Mouse (Mus musculus): ENCODE results near the gene Zkscan16. TPM values are rescaled to one million over a fixed set of nuclear protein-coding genes. Genes with fewer than 3 reads are reported as not detected.

The Zkscan16 gene
- polyA plus RNA-seq, 1 experiment from 2014 or later: 0.11 TPM

GRCm38 (mm10) chr4:59003806-59004200 lies 60.4 kb downstream of the Zkscan16 start:
- H3K4me1 ChIP-seq (replicated peaks; ENCODE audit: control insufficient read depth, insufficient read depth): peaks cover 2% of the 10 kb centered on the region; the same call in 1 of the 2 replicates
- peak overlapping the region; percentile 89; the same call in 1 of the 2 replicates for H3K9ac ChIP-seq (ENCODE audit: low read length)
- no peaks in the 10 kb centered on the region for H3K27me3 ChIP-seq (ENCODE audit: control insufficient read depth, insufficient read depth, low read length)
- no peaks in the 10 kb centered on the region for H3K36me3 ChIP-seq (ENCODE audit: control insufficient read depth, insufficient read depth, low read length)
- H3K4me2 ChIP-seq (replicated peaks; ENCODE audit: low read depth): peak overlapping the region; percentile 93
- no peak overlapping the region for H3K27ac ChIP-seq (replicated peaks)
- H3K9me3 ChIP-seq (ENCODE audit: control insufficient read depth, low read length): no peaks in the 10 kb centered on the region
- DNase-seq (ENCODE audit: low spot score): no peak
- 19% methylated on average over 7 of the region's 7 CpGs for WGBS
- TF ChIP-seq CTCF (IDR thresholded peaks at IDR 0.05; ENCODE audit: low read depth): no peak
- no peak for TF ChIP-seq EP300 (optimal IDR thresholded peaks at IDR 0.05)
- no peak for ATAC-seq (ENCODE audit: low FRiP score, low TSS enrichment)
- H3K4me3 ChIP-seq (ENCODE audit: low read depth, low read length): peak overlapping the region; percentile 97

DNA sequence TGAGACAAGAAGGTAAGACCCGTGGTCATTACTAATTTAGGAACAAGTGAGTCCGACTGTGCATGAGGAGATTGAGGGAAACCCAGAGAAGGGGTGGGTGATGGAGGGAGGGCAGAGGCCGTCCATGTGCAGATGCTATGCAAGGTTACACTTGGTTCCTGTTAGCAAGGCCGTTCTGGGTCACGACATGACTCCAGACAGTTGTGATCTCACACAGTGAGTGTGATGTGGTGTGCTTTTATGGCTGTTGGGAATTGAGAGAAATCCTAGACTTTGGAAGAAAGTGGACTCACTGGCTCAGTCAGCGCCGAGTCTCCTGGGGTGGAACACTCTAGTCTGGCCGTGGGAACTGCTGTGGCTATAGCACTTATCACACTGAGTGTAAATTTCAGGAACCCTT lies 62.8 kb downstream of the Zkscan16 start:
- no peak overlapping the region for H3K9ac ChIP-seq (ENCODE audit: low read length)
- no peak overlapping the region for H3K27ac ChIP-seq (replicated peaks)
- no peak for ATAC-seq (ENCODE audit: low FRiP score, low TSS enrichment)
- peaks cover 2% of the 10 kb centered on the region; the same call in 1 of the 2 replicates for H3K4me1 ChIP-seq (replicated peaks; ENCODE audit: control insufficient read depth, insufficient read depth)
- no peak overlapping the region for H3K4me3 ChIP-seq (ENCODE audit: low read depth, low read length)
- no peak overlapping the region for H3K4me2 ChIP-seq (replicated peaks; ENCODE audit: low read depth)
- WGBS: 75% methylated on average over 8 of the region's 8 CpGs
- TF ChIP-seq CTCF (IDR thresholded peaks at IDR 0.05; ENCODE audit: low read depth) (no peak), EP300 (optimal IDR thresholded peaks at IDR 0.05) (no peak)
- no peaks in the 10 kb centered on the region for H3K36me3 ChIP-seq (ENCODE audit: control insufficient read depth, insufficient read depth, low read length)
- H3K27me3 ChIP-seq (ENCODE audit: control insufficient read depth, insufficient read depth, low read length): no peaks in the 10 kb centered on the region
- no peaks in the 10 kb centered on the region for H3K9me3 ChIP-seq (ENCODE audit: control insufficient read depth, low read length)
- no peak for DNase-seq (ENCODE audit: low spot score)

DNA sequence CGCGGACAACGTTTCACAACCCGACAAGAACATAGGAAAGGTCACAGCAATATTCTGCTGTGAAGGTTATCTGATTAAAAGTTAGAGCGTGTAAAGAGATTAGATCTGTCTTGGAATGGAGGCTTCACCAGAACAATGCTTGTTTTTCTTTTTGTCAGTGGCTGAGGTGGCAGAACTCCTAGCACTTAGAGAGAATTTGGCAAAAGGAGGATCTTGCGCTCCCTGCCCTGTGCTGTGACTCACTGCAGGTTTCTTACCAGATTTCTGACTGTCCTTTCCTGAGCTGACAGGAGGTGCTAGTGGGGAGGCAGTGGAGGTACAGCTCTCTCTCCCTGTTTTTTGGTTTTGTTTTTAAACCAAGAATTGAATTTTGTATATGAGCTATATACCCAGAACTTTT lies 63.6 kb downstream of the Zkscan16 start:
- no peaks in the 10 kb centered on the region for H3K27me3 ChIP-seq (ENCODE audit: control insufficient read depth, insufficient read depth, low read length)
- WGBS: 68% methylated on average over 6 of the region's 6 CpGs
- H3K27ac ChIP-seq (replicated peaks): no peak overlapping the region
- no peaks in the 10 kb centered on the region for H3K36me3 ChIP-seq (ENCODE audit: control insufficient read depth, insufficient read depth, low read length)
- ATAC-seq (ENCODE audit: low FRiP score, low TSS enrichment) (no peak), DNase-seq (ENCODE audit: low spot score) (no peak)
- H3K9ac ChIP-seq (ENCODE audit: low read length): no peak overlapping the region
- H3K4me3 ChIP-seq (ENCODE audit: low read depth, low read length): no peak overlapping the region
- no peak overlapping the region for H3K4me2 ChIP-seq (replicated peaks; ENCODE audit: low read depth)
- H3K4me1 ChIP-seq (replicated peaks; ENCODE audit: control insufficient read depth, insufficient read depth): peaks cover 2% of the 10 kb centered on the region; the same call in 1 of the 2 replicates
- H3K9me3 ChIP-seq (ENCODE audit: control insufficient read depth, low read length): no peaks in the 10 kb centered on the region
- TF ChIP-seq CTCF (IDR thresholded peaks at IDR 0.05; ENCODE audit: low read depth) (no peak), EP300 (optimal IDR thresholded peaks at IDR 0.05) (no peak)

Other genes with a start within 250 kb of the Zkscan16 start
- 0.06 TPM in 1 of 2 replicates, not detected in the other for gene Olfr267, start 155.9 kb upstream of the Zkscan16 start, polyA plus RNA-seq (2015; fragmentation: Nextera tagmentation; extraction: Ambion mirVana)
- 13.4 and 13.6 TPM in 2 replicates for gene Ecpas, start 30.9 kb upstream of the Zkscan16 start, polyA plus RNA-seq (2015; fragmentation: Nextera tagmentation; extraction: Ambion mirVana)
- gene Ptgr1, start 43.5 kb downstream of the Zkscan16 start, polyA plus RNA-seq (2015; fragmentation: Nextera tagmentation; extraction: Ambion mirVana): 454 and 488 TPM in 2 replicates
- 13.4 and 13.7 TPM in 2 replicates for gene Dnajc25, start 51.4 kb downstream of the Zkscan16 start, polyA plus RNA-seq (2015; fragmentation: Nextera tagmentation; extraction: Ambion mirVana)
- gene Gm20503, start 59.6 kb downstream of the Zkscan16 start, polyA plus RNA-seq (2015; fragmentation: Nextera tagmentation; extraction: Ambion mirVana): 18.5 and 21.6 TPM in 2 replicates
- gene Gng10, start 91.5 kb downstream of the Zkscan16 start, polyA plus RNA-seq (2015; fragmentation: Nextera tagmentation; extraction: Ambion mirVana): 98.0 and 99.6 TPM in 2 replicates
- gene AI481877, start 195.4 kb downstream of the Zkscan16 start, polyA plus RNA-seq (2015; fragmentation: Nextera tagmentation; extraction: Ambion mirVana): 1.2 and 1.4 TPM in 2 replicates
- 18.9 and 19.0 TPM in 2 replicates for gene Ugcg, start 245.6 kb downstream of the Zkscan16 start, polyA plus RNA-seq (2015; fragmentation: Nextera tagmentation; extraction: Ambion mirVana)